Mouse (Mus musculus): Measurements from ENCODE around the gene Crb2. TPM values are rescaled to one million over a fixed set of nuclear protein-coding genes. Genes with fewer than 3 reads are reported as not detected.

The Crb2 gene
- polyA plus RNA-seq, 1 experiment from 2014 or later, result 0.22 TPM

- ATAC-seq (ENCODE audit: insufficient number of reproducible peaks, insufficient read depth, low FRiP score, low TSS enrichment, low read depth), result no peak
- 88% methylated on average over 5 of the region's 5 CpGs for WGBS
Observed at GRCm38 (mm10) chr2:37812401-37812800, 36.4 kb downstream of the Crb2 start.

GRCm38 (mm10) chr2:37814820-37815361 lies 38.8 kb downstream of the Crb2 start:
- H3K9ac ChIP-seq, result no peak overlapping the region
- H3K36me3 ChIP-seq, result peaks cover 15% of the 10 kb centered on the region; the same call in 1 of the 2 replicates
- ATAC-seq (ENCODE audit: insufficient number of reproducible peaks, insufficient read depth, low FRiP score, low TSS enrichment, low read depth), result no peak
- no peak overlapping the region for H3K4me3 ChIP-seq
- no peaks in the 10 kb centered on the region for H3K27me3 ChIP-seq
- no peak overlapping the region for H3K27ac ChIP-seq
- H3K9me3 ChIP-seq, result no peaks in the 10 kb centered on the region
- H3K4me1 ChIP-seq, result peaks cover 16% of the 10 kb centered on the region
- WGBS, result 80% methylated on average over 8 of the region's 8 CpGs
- no peak overlapping the region for H3K4me2 ChIP-seq

More at GRCm38 (mm10) chr2:37812401-37812800, 36.4 kb downstream of the Crb2 start:
- Histone ChIP-seq H3K27me3 (no peaks in the 10 kb centered on the region), H3K27ac (no peak overlapping the region), H3K4me1 (no peaks in the 10 kb centered on the region), H3K36me3 (peaks cover 15% of the 10 kb centered on the region; the same call in 1 of the 2 replicates), H3K9me3 (no peaks in the 10 kb centered on the region), H3K9ac (no peak overlapping the region), H3K4me3 (no peak overlapping the region), H3K4me2 (no peak overlapping the region)

DNA sequence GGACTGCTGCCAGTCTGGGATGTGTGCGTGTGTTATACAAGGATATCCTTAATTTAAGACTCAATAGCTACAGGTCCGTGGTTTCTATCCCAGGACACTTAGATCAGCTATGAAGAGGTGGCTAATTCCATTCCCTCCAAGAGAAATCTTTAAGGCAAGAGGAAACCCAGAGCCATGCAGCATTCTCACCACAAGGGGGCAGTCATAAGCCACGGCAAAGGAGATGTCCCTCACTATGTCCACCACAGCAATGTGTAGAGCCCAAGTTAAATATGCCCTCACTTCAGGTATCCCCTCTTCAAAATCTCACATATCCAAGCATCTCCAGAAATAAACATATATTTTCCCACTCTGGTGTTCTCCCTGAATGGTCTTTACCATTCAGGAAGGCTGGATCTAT lies 39.6 kb downstream of the Crb2 start:
- Histone ChIP-seq H3K27me3 (no peaks in the 10 kb centered on the region), H3K9ac (no peak overlapping the region), H3K27ac (no peak overlapping the region), H3K4me2 (no peak overlapping the region), H3K36me3 (peaks cover 9% of the 10 kb centered on the region; the same call in 1 of the 2 replicates), H3K4me1 (peaks cover 19% of the 10 kb centered on the region), H3K4me3 (no peak overlapping the region), H3K9me3 (no peaks in the 10 kb centered on the region)
- WGBS, result 10% methylated on average over 3 of the region's 3 CpGs
- ATAC-seq (ENCODE audit: insufficient number of reproducible peaks, insufficient read depth, low FRiP score, low TSS enrichment, low read depth), result no peak

DNA sequence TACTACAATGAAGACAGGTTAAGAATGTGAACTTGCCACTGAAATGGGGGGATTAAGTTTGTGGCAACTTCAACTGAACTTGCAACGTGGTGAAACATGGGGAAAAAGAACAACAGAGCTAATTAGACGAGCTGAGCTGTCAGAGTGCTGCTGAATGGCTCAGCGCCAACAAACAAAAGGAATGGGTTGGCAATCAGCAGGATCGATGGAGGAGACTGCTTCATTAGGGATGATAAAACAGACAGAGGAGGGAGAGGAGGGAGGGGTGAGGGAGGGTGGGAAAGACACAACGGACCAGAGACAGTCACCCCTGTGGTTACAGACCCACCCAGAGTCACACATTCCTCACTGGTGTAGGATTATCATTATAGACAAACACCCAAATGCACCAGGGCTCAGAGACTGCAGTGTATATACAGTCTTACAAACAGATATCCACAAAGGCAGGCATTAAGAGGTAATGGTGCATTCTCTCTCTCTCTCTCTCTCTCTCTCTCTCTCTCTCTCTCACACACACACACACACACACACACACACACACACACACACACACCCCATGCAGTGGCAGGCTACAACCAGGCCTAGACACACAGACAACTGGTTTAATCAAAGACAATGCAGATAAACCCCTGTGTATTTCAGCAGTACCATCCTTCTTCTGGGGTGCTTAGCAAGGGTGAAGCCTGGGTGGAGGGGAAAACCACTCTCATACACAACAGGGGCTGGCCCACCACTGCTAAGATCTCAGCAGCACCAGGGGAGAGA lies 42.9 kb downstream of the Crb2 start:
- no peak overlapping the region for H3K27ac ChIP-seq
- H3K36me3 ChIP-seq, result peaks cover 4% of the 10 kb centered on the region; the same call in 1 of the 2 replicates
- H3K9me3 ChIP-seq, result no peaks in the 10 kb centered on the region
- peaks cover 19% of the 10 kb centered on the region for H3K4me1 ChIP-seq
- WGBS, result 20% methylated on average over 5 of the region's 5 CpGs
- no peak overlapping the region for H3K9ac ChIP-seq
- no peak overlapping the region for H3K4me2 ChIP-seq
- H3K4me3 ChIP-seq, result no peak overlapping the region
- no peak for ATAC-seq (ENCODE audit: insufficient number of reproducible peaks, insufficient read depth, low FRiP score, low TSS enrichment, low read depth)
- no peaks in the 10 kb centered on the region for H3K27me3 ChIP-seq

- 52% methylated on average over 4 of the region's 4 CpGs for WGBS
- Histone ChIP-seq H3K36me3 (peaks cover 4% of the 10 kb centered on the region; the same call in 1 of the 2 replicates), H3K4me2 (no peak overlapping the region), H3K4me1 (peaks cover 19% of the 10 kb centered on the region), H3K9me3 (no peaks in the 10 kb centered on the region), H3K9ac (no peak overlapping the region), H3K27ac (no peak overlapping the region), H3K27me3 (no peaks in the 10 kb centered on the region), H3K4me3 (no peak overlapping the region)
- no peak for ATAC-seq (ENCODE audit: insufficient number of reproducible peaks, insufficient read depth, low FRiP score, low TSS enrichment, low read depth)
Observed at GRCm38 (mm10) chr2:37819526-37820152, 43.6 kb downstream of the Crb2 start.

DNA sequence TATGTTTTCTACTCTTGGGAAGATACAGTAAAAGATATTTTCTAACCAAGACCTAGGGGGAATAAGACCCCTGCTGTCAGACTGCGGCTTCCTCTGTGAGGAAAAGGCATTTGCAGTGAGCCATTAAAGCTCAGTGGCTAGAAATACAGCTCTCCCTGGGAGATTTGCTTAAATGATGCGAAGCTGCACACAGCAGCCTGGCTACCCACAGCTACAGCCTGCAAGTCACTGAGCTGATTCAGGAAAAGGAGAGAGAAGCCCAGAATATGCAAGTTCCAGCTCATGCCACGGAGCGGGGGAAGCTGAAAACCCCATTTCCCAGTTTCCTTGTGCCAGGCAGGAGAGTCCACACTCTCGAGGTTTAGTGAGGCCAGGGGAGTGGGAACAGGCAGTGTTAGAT lies 46.1 kb downstream of the Crb2 start:
- WGBS, result 70% methylated on average over 5 of the region's 5 CpGs
- ATAC-seq (ENCODE audit: insufficient number of reproducible peaks, insufficient read depth, low FRiP score, low TSS enrichment, low read depth), result no peak
- Histone ChIP-seq H3K27ac (no peak overlapping the region), H3K4me3 (no peak overlapping the region), H3K9me3 (no peaks in the 10 kb centered on the region), H3K9ac (no peak overlapping the region), H3K36me3 (no peaks in the 10 kb centered on the region), H3K4me2 (no peak overlapping the region), H3K4me1 (peaks cover 19% of the 10 kb centered on the region), H3K27me3 (no peaks in the 10 kb centered on the region)

GRCm38 (mm10) chr2:37823826-37824225 lies 47.8 kb downstream of the Crb2 start:
- Histone ChIP-seq H3K36me3 (no peaks in the 10 kb centered on the region), H3K27ac (no peak overlapping the region), H3K4me3 (no peak overlapping the region), H3K4me1 (peaks cover 14% of the 10 kb centered on the region), H3K4me2 (no peak overlapping the region), H3K27me3 (no peaks in the 10 kb centered on the region), H3K9me3 (no peaks in the 10 kb centered on the region), H3K9ac (no peak overlapping the region)
- 79% methylated on average over 2 of the region's 2 CpGs for WGBS
- no peak for ATAC-seq (ENCODE audit: insufficient number of reproducible peaks, insufficient read depth, low FRiP score, low TSS enrichment, low read depth)

DNA sequence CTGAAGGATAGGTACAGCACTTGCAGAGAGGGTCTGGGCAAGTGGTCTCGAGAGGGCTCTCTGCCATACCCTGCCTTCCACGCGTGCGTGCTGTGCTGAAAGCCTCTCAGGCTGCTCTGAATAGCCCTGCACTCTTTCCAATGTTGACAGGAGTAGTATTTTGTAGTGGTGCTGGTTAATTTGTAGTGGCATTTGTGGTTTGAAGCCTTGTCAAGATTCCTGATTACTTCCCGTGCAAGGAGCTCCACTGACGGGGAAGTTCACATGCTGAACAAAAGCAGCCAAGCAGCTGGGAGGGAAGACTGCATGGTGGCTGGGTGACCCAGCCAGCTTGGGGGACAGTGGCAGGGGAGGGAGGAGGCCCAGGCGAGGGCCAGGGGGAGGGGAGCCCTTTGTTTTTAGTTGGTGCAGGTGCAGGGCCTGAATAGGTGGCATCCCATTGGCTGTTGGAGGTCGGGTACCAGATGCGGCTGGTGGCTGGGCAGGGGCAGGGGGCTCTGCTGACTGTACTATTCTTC lies 53.8 kb downstream of the Crb2 start:
- ATAC-seq (ENCODE audit: insufficient number of reproducible peaks, insufficient read depth, low FRiP score, low TSS enrichment, low read depth), result no peak; the same call in 1 of the 2 replicates
- Histone ChIP-seq H3K4me3 (no peak overlapping the region), H3K4me2 (no peak overlapping the region), H3K4me1 (peaks cover 6% of the 10 kb centered on the region), H3K9ac (no peak overlapping the region), H3K27ac (no peak overlapping the region), H3K36me3 (0 out of 2 replicates have a peak, but pooled peaks cover 6% of the 10 kb centered on the region), H3K9me3 (no peaks in the 10 kb centered on the region), H3K27me3 (no peaks in the 10 kb centered on the region)
- 41% methylated on average over 9 of the region's 9 CpGs for WGBS

GRCm38 (mm10) chr2:37832253-37832652 lies 56.2 kb downstream of the Crb2 start:
- Histone ChIP-seq H3K27me3 (no peaks in the 10 kb centered on the region), H3K9me3 (no peaks in the 10 kb centered on the region), H3K27ac (no peak overlapping the region), H3K4me3 (no peak overlapping the region), H3K4me2 (no peak overlapping the region), H3K9ac (no peak overlapping the region), H3K36me3 (0 out of 2 replicates have a peak, but pooled peaks cover 6% of the 10 kb centered on the region), H3K4me1 (peaks cover 6% of the 10 kb centered on the region)
- ATAC-seq (ENCODE audit: insufficient number of reproducible peaks, insufficient read depth, low FRiP score, low TSS enrichment, low read depth), result no peak
- WGBS, result 77% methylated on average over 10 of the region's 10 CpGs

DNA sequence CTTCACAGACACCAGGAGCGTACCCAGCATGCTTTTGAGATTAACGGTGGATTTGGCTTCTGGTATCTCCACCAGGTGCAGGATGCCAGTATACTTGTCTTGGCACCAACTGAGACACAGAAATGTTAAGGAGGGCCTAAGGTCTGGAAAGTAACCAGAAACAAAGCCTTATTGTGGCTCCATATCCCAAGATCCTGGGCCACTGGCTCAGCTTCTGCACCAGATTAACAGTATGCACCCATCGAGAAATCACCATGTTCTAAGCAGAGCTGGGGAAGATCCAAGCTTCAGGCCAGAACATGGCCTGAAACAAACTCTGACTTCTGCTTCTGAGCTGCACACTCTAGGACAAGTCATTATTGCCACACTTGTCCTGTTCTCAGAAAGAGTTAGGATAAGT lies 60.9 kb downstream of the Crb2 start:
- Histone ChIP-seq H3K4me1 (peaks cover under 1% of the 10 kb centered on the region), H3K4me2 (no peak overlapping the region), H3K9me3 (no peaks in the 10 kb centered on the region), H3K9ac (no peak overlapping the region), H3K27me3 (no peaks in the 10 kb centered on the region), H3K27ac (no peak overlapping the region), H3K36me3 (peaks cover 10% of the 10 kb centered on the region; the same call in 1 of the 2 replicates), H3K4me3 (no peak overlapping the region)
- ATAC-seq (ENCODE audit: insufficient number of reproducible peaks, insufficient read depth, low FRiP score, low TSS enrichment, low read depth), result no peak
- 96% methylated on average over 3 of the region's 3 CpGs for WGBS

- H3K4me3 ChIP-seq, result no peak overlapping the region
- no peak overlapping the region for H3K4me2 ChIP-seq
- H3K27ac ChIP-seq, result no peak overlapping the region
- peaks cover 7% of the 10 kb centered on the region for H3K4me1 ChIP-seq
- WGBS, result 98% methylated on average over 3 of the region's 3 CpGs
- ATAC-seq (ENCODE audit: insufficient number of reproducible peaks, insufficient read depth, low FRiP score, low TSS enrichment, low read depth), result no peak
- no peak overlapping the region for H3K9ac ChIP-seq
- H3K36me3 ChIP-seq, result peaks cover 10% of the 10 kb centered on the region; the same call in 1 of the 2 replicates
- H3K9me3 ChIP-seq, result no peaks in the 10 kb centered on the region
- H3K27me3 ChIP-seq, result no peaks in the 10 kb centered on the region
Observed at GRCm38 (mm10) chr2:37837542-37837941, 61.5 kb downstream of the Crb2 start.

All from embryonic facial prominence, embryonic 13.5 days (tissue).